20 mouse cellular contexts compared by ENCODE assay signal in genomic region chr2:131309296-131309695, GRCm38 (mm10). TPM values are rescaled to one million over a fixed set of nuclear protein-coding genes. Genes with fewer than 3 reads are reported as not detected.
DNase-seq lines count a peak whose midpoint lies in the region; ATAC-seq and TF ChIP-seq lines count a peak whose summit lies in the region.
"Had no signal": no experiment of that assay in that cellular context is flagged by ENCODE, and none has a peak within 500 bp of the region (broad histone marks: within the 10 kb centered on the region; RNA-seq: fewer than 3 reads in every experiment).

No protein-coding gene starts in this region.

- WGBS in kidney, embryonic 15.5 days = 60% methylated on average over 6 of the region's 6 CpGs
- WGBS in liver, adult 2 months = 12% methylated on average over 6 of the region's 6 CpGs
- WGBS in liver, embryonic 12.5 days (ENCODE audit: insufficient replicate concordance) = 55% methylated on average over 6 of the region's 6 CpGs
- WGBS in kidney, postnatal 0 days = 54% methylated on average over 6 of the region's 6 CpGs

- ATAC-seq in kidney, embryonic 15.5 days (replicated peaks; ENCODE audit: low FRiP score) = no peak
- no peak for ATAC-seq in liver, embryonic 12.5 days
- ATAC-seq in kidney, postnatal 0 days (replicated peaks; ENCODE audit: low FRiP score, low read depth) = no peak
- ATAC-seq: forebrain, embryonic 16.5 days had no signal

- H3K27me3 ChIP-seq in kidney, embryonic 15.5 days = no peaks in the 10 kb centered on the region
- H3K27me3 ChIP-seq in liver, adult 2 months (ENCODE audit: control insufficient read depth, insufficient read depth, low read length) = no peaks in the 10 kb centered on the region
- no peaks in the 10 kb centered on the region; the same call in 1 of the 2 replicates for H3K27me3 ChIP-seq in liver, embryonic 12.5 days (replicated peaks)
- no peaks in the 10 kb centered on the region for H3K27me3 ChIP-seq in kidney, postnatal 0 days (ENCODE audit: insufficient read depth, low read length)
- H3K27me3 ChIP-seq: embryonic facial prominence, embryonic 13.5 days; forebrain, embryonic 12.5 days; heart, embryonic 15.5 days had no signal

- TF ChIP-seq CTCF in liver, adult 2 months (IDR thresholded peaks at IDR 0.05; ENCODE audit: low read depth, low read length) = no peak
- TF ChIP-seq CTCF in kidney, postnatal 0 days (IDR thresholded peaks at IDR 0.05; ENCODE audit: low read depth) = no peak

- no peaks in the 10 kb centered on the region for H3K9me3 ChIP-seq in kidney, embryonic 15.5 days (replicated peaks)
- H3K9me3 ChIP-seq in liver, embryonic 12.5 days (replicated peaks) = no peaks in the 10 kb centered on the region
- no peaks in the 10 kb centered on the region for H3K9me3 ChIP-seq in kidney, postnatal 0 days (replicated peaks; ENCODE audit: low read length)
- H3K9me3 ChIP-seq: embryonic facial prominence, embryonic 13.5 days; forebrain, embryonic 12.5 days; heart, embryonic 15.5 days; hindbrain, embryonic 10.5 days had no signal

- H3K9ac ChIP-seq in kidney, embryonic 15.5 days = no peak overlapping the region
- peak overlapping the region; percentile 59 for H3K9ac ChIP-seq in liver, adult 2 months (ENCODE audit: low read depth, low read length)
- no peak overlapping the region for H3K9ac ChIP-seq in liver, embryonic 12.5 days
- no peak overlapping the region for H3K9ac ChIP-seq in kidney, postnatal 0 days (ENCODE audit: low read depth, low read length)
- H3K9ac ChIP-seq: embryonic facial prominence, embryonic 13.5 days; forebrain, embryonic 12.5 days; heart, embryonic 15.5 days; hindbrain, embryonic 14.5 days had no signal

- no peaks in the 10 kb centered on the region for H3K36me3 ChIP-seq in kidney, embryonic 15.5 days
- H3K36me3 ChIP-seq in liver, adult 2 months (ENCODE audit: control insufficient read depth, insufficient read depth, low read length) = no peaks in the 10 kb centered on the region
- no peaks in the 10 kb centered on the region for H3K36me3 ChIP-seq in liver, embryonic 12.5 days
- H3K36me3 ChIP-seq in kidney, postnatal 0 days (ENCODE audit: insufficient read depth, low read length) = no peaks in the 10 kb centered on the region

- no peak overlapping the region for H3K27ac ChIP-seq in kidney, embryonic 15.5 days
- H3K27ac ChIP-seq in liver, adult 2 months (replicated peaks; ENCODE audit: insufficient read depth, low read depth, low read length) = peak overlapping the region; percentile 65
- no peak overlapping the region for H3K27ac ChIP-seq in liver, embryonic 12.5 days
- H3K27ac ChIP-seq in kidney, postnatal 0 days = no peak overlapping the region
- H3K27ac ChIP-seq: embryonic facial prominence, embryonic 13.5 days; forebrain, embryonic 12.5 days; heart, adult 2 months; heart, embryonic 15.5 days; hindbrain, embryonic 10.5 days; hindbrain, embryonic 14.5 days had no signal

- peaks cover 6% of the 10 kb centered on the region for H3K79me2 ChIP-seq in liver, adult 2 months (ENCODE audit: control insufficient read depth, insufficient read depth, low read length)

- no peak for TF ChIP-seq POLR2A in liver, adult 2 months (IDR thresholded peaks at IDR 0.05; ENCODE audit: extremely low read depth, insufficient read depth, low read length)

- H3K4me2 ChIP-seq in kidney, embryonic 15.5 days = no peak overlapping the region
- H3K4me2 ChIP-seq in liver, embryonic 12.5 days = no peak overlapping the region
- no peak overlapping the region for H3K4me2 ChIP-seq in kidney, postnatal 0 days (ENCODE audit: low read length)
- H3K4me2 ChIP-seq: embryonic facial prominence, embryonic 13.5 days; forebrain, embryonic 12.5 days; heart, embryonic 11.5 days; heart, embryonic 15.5 days; hindbrain, embryonic 14.5 days had no signal

- DNase-seq in kidney, adult 11 months = peak; percentile 65
- DNase-seq in liver, adult 2 months (ENCODE audit: extremely low read depth, low read depth, low spot score) = peak; percentile 98
- DNase-seq in kidney, postnatal 0 days (ENCODE audit: low spot score) = peak; percentile 9
- DNase-seq in kidney, postnatal 36 days = peak; percentile 45 to 83
- DNase-seq in adrenal gland, postnatal 4 days (ENCODE audit: low spot score in 2 of 2) = no peak
- no peak for DNase-seq in adrenal gland, postnatal 25 days
- DNase-seq: cerebellum, adult 11 months; cerebellum, adult 9-10 months; cerebellum, postnatal 36 days; gastrocnemius, postnatal 10 days; heart, adult 2 months had no signal

- H3K4me3 ChIP-seq in kidney, embryonic 15.5 days (replicated peaks) = no peak overlapping the region
- H3K4me3 ChIP-seq in liver, adult 2 months (ENCODE audit: insufficient read depth, low read depth, low read length) = no peak overlapping the region
- no peak overlapping the region for H3K4me3 ChIP-seq in liver, embryonic 12.5 days
- no peak overlapping the region for H3K4me3 ChIP-seq in kidney, postnatal 0 days (replicated peaks; ENCODE audit: low read depth, low read length)
- H3K4me3 ChIP-seq: embryonic facial prominence, embryonic 13.5 days; forebrain, embryonic 12.5 days; heart, adult 2 months; heart, embryonic 15.5 days; hindbrain, embryonic 10.5 days had no signal

- no peaks in the 10 kb centered on the region for H3K4me1 ChIP-seq in kidney, embryonic 15.5 days
- H3K4me1 ChIP-seq in liver, adult 2 months (ENCODE audit: control insufficient read depth, insufficient read depth, low read length) = peaks cover 9% of the 10 kb centered on the region; the same call in 1 of the 2 replicates
- H3K4me1 ChIP-seq in liver, embryonic 12.5 days = no peaks in the 10 kb centered on the region
- no peaks in the 10 kb centered on the region for H3K4me1 ChIP-seq in kidney, postnatal 0 days (replicated peaks; ENCODE audit: insufficient read depth, low read length)
- H3K4me1 ChIP-seq: embryonic facial prominence, embryonic 13.5 days; forebrain, embryonic 12.5 days had no signal

RNA-seq across cellular contexts. Expression of gene Rnf24, which starts 43.4 kb away (rescaled TPM):
- polyA plus RNA-seq in kidney, embryonic 15.5 days (2015; fragmentation: Nextera tagmentation; extraction: Ambion mirVana) = 3.9 and 4.0 TPM in 2 replicates
- 2.1 and 2.9 TPM in 2 replicates for total RNA-seq in liver, adult 2 months (2014; rRNA removed)
- polyA plus RNA-seq in liver, adult 2 months (2012; rRNA removed) = 1.5 and 2.3 TPM in 2 replicates
- polyA plus RNA-seq in liver, embryonic 12.5 days (2016; fragmentation: Nextera tagmentation; extraction: Ambion mirVana) = 0.57 and 0.72 TPM in 2 replicates
- polyA plus RNA-seq in kidney, postnatal 0 days (2015; fragmentation: Nextera tagmentation; extraction: Ambion mirVana) = 2.6 and 2.9 TPM in 2 replicates
- total RNA-seq in adrenal gland, postnatal 4 days (2021) = 1 to 10 TPM; 9.4 to 9.7 TPM
- 6.2 and 6.4 TPM in 2 replicates for total RNA-seq in adrenal gland, postnatal 25 days (2021)

RNA-seq across cellular contexts. Expression of gene Pank2, which starts 47.0 kb away (rescaled TPM):
- polyA plus RNA-seq in kidney, embryonic 15.5 days (2015; fragmentation: Nextera tagmentation; extraction: Ambion mirVana) = 38.3 and 39.0 TPM in 2 replicates
- total RNA-seq in liver, adult 2 months (2014; rRNA removed) = 16.0 and 16.2 TPM in 2 replicates
- 6.1 and 6.6 TPM in 2 replicates for polyA plus RNA-seq in liver, adult 2 months (2012; rRNA removed)
- polyA plus RNA-seq in liver, embryonic 12.5 days (2016; fragmentation: Nextera tagmentation; extraction: Ambion mirVana) = 42.0 and 44.8 TPM in 2 replicates
- polyA plus RNA-seq in kidney, postnatal 0 days (2015; fragmentation: Nextera tagmentation; extraction: Ambion mirVana) = 32.1 and 36.7 TPM in 2 replicates
- total RNA-seq in adrenal gland, postnatal 4 days (2021) = 10 to 100 TPM; 60.4 to 69.5 TPM
- total RNA-seq in adrenal gland, postnatal 25 days (2021) = 65.7 and 72.4 TPM in 2 replicates

Comparison
In these comparisons a context has a peak if more than half of its experiments do, and no peak if none do; other contexts are left out.
1. DNase-seq: peak in kidney, adult 11 months (single experiment), liver, adult 2 months (single experiment), kidney, postnatal 0 days (single experiment) and kidney, postnatal 36 days (2 of 2); none in adrenal gland, postnatal 4 days (0 of 2) and adrenal gland, postnatal 25 days (single experiment).